Mouse (Mus musculus): Measurements from ENCODE around the gene Ablim1.

Ablim1 gene

DNA sequence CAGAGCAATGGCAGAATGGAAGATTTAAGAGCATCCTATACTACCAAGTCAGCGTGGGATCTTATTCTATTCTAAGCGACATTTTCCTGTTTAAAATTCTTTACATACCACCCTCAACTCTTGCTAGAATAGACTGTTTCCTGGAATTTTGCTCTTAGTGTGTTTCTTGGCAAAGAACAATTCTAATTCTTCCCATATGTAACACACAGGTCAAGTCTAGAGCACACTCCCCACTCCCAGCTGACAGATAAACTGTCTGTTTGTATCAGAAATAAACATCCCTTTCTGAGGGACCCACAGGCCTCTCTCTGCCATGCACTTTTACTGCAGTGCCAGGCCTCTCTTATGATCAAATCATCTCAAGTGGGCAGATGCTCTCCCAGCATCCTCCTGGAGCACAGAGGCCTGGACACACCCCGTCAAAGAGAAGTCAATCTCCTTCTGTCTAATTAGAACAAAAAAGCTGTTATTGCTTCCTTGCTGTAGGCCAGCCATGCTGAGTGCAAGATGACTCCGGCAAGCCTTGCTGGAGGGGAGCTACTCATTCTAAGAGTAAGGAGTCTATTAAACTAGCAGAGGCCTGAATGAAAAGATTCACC is 211.3 kb downstream of the Ablim1 start:
- DNase-seq (ENCODE audit: low read depth, low spot score): no peak

DNA sequence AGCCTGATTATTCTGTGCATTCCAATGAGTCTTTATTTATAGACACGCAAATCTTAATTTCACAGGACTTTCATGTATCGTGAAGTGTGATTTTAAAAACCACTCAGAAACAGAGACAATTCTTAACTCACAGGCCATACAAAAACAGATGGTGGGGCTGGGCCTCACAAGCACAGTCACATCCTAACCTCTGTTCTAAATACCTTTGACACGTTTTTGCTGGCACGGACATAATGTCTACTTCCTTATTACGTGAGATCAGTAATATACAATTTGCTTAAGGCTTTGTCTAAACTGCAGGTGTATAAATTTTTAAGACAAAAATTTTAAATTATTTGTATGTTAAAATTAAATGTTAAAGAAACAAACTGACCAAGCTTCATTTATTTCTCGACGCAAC is 212.7 kb downstream of the Ablim1 start:
- DNase-seq (ENCODE audit: low read depth, low spot score): no peak

DNA sequence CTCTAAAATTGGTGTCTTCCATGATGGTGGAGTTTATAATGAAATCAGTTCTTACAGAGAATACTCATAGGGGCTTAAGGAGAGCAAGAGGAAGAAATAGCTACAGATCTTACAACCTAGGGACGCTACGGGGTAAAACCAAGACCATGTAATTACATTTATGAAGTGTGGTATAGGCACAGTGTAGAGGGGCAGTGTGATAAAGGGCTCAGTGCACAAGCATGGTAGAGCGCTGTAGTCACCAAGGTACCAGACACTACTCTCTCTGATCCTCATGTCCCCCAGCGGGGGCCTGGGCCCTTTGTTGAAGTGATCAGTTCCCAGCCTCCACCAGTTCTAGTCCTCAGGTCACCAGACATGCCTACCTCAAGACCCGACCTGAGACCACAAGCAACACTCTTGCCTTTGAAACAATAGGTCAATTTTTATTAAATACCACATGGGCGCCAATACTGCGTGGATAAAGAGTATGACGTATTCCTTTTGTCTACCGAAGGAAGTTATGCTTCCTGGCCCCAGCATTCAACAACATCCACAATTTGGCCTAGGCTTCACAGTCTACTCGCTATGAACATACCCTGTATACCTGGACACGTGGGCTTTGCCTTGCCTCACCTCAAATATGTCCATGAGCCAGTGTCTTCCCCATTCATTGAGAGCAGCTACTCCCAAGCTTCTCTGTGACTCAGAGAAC is 213.8 kb downstream of the Ablim1 start:
- DNase-seq (ENCODE audit: low read depth, low spot score): no peak

DNA sequence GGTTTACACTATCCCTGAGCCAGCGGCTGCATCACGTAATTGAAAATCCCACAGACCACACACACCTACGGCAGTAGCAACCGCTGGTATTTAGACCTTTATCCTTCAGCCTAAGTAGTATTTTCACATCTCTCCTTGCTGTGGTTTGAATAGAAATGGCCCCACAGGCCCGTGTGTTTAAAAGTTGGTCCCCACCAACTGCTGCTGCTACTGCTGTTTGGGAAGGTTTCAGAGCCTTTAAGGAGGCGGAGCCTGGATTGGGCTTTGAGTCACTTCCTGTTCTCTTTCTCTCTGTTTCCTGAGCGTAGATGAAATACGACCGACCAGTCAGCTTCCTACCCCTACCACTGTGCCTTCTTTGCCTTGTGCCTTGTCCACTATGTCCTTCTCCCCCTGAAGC is 214.7 kb downstream of the Ablim1 start:
- DNase-seq (ENCODE audit: low read depth, low spot score): no peak

DNA sequence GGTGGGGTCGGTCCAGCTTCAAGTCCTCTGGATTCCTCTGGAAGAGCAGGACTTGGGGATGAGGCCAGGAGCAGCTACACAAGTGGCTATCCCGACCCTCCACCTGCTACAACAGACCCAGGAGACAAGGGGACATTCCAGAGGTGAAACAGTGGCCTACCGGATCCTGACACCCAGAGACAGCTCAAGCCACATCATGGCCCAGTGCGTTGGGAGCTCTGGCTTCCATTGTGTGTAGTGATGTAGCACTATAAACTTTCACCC is 215.7 kb downstream of the Ablim1 start:
- DNase-seq (ENCODE audit: low read depth, low spot score): no peak

DNA sequence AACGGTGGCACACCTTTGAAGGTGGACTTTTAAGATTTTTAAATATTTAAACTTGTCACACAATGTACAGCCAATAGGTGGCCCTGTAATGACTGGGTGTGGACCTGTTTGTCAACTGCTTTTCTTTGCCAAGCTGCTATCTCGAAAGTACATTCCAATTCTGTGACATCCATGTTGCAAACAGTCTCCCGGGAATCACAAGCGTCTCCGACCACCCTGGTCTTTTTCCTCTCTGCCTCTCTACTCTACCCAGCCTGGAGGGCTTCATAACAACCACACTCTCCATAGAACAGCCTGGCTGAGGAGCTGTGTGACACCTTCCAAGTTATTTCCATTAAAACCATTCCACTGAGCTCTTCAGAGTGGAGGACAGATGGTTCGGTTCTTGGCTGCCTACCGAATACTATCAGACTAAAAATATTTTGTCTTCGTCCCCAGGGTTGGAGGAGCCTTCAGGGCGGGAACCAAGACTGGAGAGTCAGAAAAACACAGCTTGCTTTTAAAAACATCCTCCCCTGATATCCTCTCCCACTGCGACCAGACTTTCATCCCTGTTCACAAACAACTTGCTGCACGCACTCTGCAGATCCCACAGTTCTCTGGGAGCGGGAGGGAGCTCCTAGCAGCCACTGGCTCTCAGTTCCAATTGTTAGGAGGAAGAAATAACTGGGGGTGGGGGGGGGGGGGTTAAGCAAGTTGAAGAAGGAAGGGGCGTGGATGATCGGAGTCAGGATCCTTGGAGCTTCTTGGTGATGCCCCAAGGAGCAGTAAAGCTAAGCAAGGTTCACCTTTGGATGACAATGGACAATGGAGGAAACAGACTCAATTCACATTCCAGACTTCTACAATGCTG is 216.3 kb downstream of the Ablim1 start:
- DNase-seq (ENCODE audit: low read depth, low spot score): no peak

DNA sequence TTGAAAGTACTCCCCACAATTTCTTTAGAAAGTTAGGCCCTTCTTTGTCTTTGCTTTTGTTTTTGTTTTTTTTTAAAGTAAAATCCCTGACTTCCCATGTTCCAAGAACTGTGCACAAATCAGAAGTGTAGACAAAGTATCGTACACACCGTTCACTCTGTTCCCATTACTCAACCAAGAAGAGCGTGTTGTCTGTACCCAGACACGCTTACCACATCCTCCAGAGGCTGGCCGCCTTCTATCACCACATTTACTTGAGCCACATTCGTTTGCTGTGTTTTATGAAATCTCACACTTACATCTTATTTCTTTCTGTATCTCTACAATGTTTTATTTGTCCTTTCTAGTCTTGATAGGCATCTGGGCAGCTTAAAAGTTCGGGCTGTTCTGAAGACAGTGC is 219.4 kb downstream of the Ablim1 start:
- no peak for DNase-seq (ENCODE audit: low read depth, low spot score)

DNA sequence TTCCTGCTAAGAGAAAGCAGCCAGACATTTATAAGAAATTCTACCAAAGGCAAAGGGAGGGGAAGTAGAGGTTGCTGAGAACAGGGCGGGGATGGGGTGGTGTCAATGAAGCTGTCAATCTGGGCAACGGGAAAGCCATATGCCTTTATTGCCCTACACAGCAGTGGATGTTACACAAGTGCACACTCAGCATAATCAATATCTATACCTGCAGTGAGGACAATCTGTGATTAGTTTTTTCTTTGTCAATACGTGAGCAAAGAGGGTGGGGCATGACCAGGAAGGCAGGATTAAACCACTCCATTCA is 221.1 kb downstream of the Ablim1 start:
- DNase-seq (ENCODE audit: low read depth, low spot score): no peak

DNA sequence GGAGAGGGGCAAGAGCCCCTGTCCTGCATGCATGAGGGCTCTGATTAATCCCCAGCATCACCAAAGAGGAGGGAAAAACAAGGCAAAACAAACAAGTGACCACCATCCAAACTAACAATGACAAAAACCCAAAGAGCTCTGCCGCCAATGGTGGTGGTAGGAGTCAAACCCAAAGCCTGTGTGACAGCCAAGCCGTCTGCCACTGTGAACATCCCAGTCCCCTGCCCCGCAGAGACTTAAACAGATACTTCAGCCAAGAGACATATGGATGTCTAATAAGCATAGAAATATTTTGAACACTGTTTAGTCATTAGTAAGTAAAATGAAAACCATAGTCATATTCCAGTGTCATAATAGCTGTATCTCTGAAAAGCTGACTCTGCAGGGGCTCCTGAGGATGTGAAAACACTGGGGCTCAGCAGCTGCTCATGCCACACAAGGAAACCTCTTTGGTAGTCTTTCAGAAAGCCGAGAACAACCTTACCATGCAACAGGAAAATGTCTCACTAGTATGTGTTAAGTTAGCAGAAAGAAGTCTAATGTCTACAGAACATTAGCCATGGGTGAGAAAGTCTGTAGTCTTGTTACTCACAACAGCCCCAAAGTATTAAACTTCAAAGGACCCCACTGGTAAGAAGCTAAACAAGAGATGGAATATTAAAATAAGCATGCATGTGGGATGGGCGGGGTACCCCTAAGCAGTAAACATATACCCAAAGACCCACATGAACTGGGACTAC is 221.6 kb downstream of the Ablim1 start:
- DNase-seq (ENCODE audit: low read depth, low spot score): no peak

DNA sequence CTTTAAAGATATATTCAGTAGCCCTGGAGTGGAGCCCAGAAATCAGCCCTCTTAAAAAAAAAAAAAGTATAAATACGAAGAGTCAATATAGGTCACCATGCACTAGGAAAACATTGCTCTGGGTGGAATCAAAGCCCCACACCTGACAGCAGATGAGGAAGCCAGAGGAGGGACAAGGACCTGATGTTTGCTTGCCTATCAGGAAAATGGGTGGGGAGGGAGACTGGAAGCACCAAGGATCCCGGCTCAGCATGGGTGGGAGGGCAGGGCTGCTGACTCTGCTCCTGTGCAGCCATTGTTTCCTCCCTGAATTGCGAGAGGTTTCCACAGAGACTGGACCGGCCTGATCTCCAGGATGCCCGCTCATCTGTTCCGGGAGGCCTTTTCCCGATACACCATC is 223.4 kb downstream of the Ablim1 start:
- DNase-seq (ENCODE audit: low read depth, low spot score): no peak

DNA sequence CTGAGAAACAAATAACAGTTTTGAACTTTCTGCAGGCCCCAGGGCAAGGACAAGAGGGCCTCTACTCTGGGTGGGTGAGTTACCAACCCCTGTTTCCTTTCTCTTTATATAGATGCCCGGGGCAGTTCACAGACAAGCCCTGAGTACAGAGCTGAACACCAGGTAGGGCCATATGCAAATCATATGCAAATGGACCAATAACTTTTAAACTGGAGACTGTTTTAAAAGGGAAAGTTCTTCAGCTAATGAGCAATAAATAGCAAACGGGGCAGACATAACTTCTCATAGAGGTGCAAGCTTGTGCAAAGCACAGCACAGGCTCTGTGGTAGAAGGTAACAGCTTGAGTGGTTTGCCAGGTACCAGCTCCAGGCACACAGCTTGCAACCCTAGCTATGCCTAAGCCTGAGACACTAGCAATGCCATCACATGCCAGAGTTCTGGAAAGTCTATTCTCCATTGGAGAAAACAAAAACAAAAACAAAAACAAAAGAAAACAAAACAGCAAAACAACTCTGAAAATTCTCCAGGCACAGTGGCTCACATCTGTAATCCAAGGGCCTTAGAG is 225.8 kb downstream of the Ablim1 start:
- DNase-seq (ENCODE audit: low read depth, low spot score): no peak

DNA sequence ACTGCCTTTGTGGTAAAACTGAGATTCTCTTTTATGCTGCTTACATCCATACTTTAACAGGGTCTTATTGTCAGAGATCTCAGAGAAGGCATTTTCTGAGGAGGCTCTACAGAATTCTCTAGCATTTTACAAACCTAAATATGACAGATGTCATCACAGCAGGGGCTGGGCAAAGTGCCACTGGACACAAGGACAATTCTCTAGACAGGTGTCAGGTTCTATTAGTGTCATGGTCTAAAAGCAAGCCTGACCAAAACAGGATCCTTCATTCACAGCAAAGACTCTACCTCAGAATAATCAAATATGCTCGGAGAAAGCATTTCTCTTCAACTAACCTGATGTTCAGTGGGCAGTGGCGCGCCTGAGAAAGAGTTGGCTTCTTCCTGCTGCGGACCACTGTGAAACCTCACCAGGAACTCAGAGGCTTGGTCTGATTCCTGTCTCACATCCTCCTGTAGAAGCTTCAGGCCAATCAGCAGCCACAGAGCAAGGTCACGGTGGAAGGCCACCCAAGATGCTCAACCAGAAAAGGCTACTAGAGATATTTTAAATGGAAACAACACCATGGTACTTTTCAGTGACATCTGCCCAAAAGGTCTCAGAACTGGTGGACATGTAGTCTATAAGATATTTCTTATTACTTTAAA is 230.1 kb downstream of the Ablim1 start:
- no peak for DNase-seq (ENCODE audit: low read depth, low spot score)

DNA sequence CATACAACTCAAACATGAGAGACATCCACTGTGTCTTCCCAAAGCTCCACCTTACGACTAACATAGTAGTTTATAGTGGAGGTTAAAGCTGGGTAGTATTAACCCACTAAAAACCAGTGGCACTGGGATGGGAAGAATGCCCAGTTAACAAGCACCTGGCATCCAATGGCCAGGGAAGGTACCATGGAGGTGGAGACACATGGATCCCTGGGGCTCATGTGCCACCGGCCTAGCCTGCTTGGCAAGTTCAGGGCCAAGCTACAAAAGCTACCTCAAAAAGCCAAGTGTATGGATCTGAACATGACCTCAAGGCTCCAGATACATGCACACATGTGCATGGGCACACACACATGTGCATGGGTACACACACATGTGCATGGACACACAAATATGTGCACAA is 230.8 kb downstream of the Ablim1 start:
- DNase-seq (ENCODE audit: low read depth, low spot score): no peak

DNA sequence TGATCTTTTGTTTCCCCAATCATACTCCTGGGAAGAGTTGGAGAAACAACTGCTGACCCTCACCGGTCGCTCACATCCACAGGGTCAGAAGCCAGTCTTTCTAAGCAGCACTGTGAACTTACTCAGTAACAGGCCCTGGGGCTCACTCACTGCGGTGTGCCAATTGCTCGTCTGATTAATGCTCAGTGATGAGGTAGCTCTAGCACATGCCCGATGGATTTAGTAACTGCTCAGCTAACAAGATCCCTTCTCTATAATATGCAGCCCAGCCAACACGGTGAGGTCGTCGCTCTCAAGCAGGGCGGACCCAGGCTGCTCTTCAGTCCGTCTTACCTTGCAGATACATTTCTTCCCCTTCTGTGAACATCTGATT is 231.6 kb downstream of the Ablim1 start:
- no peak for DNase-seq (ENCODE audit: low read depth, low spot score)

DNA sequence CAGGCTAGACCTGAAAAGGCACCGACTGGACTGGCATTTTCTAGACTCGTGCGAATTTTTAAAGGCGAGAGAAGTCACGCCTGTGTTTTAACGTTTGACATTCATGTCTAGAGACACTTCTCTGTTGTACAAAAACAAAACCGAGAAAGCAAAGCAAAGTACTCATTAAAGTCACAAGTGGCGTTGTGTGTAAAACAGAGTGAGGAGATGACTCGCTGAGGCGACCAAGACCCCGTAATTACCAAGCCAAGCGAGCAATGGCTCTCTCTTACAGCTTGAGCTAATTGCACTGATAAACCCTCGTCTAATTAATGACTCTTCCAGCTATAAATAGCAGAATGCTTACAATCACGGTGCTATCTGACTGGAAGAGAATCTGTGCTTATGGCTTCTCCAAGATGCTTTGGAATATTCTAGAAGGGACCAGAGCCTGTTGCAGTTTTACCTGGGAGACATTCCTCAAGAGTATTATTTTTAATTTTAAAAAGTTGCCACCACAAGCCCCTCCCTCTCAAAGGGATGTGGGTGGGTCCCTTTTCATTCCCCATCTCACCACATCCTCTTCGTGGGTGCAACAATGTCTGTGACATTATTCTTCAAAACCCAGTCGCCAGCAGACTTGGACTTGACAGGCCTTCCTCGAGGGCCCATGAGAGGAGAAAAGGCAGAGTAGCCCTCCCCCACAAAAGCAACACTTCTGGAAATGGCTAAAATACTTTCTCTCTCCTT is 232.1 kb downstream of the Ablim1 start:
- DNase-seq (ENCODE audit: low read depth, low spot score): no peak

DNA sequence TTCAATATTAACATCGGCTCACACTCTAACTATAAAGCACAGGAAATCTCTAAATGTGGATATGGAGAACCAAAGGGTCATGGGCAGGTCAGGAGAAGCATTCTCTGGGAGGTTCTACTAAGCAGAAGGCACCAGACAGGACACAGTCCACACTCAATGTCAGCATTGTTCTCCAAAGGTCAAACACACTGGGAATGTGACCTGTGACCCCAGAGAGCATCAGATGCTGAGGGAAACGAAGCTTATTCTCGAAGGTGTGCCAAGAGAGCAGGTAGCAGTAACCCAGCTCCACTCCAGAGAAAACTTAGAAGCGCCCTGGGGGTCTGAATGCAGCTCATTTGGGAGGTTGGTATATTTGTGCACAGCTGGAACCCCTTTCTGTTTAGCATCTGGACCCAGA is 233.2 kb downstream of the Ablim1 start:
- no peak for DNase-seq (ENCODE audit: low read depth, low spot score)

DNA sequence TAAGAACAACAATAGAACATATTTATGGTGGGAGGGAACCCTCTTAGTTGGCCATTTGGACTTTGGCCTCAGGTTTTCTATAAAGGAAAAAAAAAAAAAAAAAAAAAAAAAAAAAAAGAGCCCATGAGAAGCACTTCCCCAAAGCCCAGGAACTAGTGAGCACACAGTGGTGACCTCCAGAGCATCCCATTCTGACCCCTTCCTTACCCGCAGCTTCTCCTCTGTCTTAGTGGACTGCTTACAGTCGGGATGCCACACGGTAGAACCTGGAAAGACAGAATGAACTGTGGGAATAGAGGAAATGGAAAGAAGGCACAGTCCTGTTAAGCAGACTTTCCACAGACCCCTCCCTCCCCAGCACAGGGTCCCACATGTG is 235.1 kb downstream of the Ablim1 start:
- no peak for DNase-seq (ENCODE audit: low read depth, low spot score)

DNA sequence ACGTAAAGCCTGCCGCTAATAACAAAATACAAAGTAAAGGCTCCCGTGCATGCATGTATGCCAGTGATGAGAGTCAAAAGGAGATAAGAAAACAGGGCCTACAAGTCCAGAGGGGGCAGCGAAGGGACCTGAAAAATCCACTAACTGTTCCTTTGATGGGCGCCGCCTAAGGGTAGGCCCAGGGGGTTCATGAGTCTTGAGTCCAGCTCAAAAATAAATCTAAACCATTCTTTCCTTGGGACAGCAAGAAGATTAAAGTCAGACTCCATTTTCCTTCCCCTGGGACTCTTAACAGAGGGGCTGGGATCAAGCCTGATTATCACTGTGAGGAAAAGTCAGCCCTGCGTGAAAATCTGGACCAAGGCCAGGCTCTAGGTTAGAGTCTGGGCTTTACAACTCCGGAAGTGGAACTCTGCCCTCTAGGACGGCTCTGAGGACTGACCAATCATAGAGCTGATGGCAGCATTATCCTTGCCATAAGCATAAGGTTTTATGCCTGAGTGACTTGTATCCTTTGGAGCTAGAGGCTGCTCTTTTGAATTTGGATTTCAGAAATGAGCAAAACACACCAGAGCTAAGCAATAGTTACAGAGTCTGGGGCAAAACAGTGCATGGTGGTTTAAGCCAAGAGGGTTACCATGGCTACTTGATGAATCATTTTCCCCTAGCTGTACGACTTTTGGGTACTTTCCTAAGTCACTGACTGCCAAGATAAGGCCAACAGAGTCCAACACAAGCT is 235.7 kb downstream of the Ablim1 start:
- no peak for DNase-seq (ENCODE audit: low read depth, low spot score)

DNA sequence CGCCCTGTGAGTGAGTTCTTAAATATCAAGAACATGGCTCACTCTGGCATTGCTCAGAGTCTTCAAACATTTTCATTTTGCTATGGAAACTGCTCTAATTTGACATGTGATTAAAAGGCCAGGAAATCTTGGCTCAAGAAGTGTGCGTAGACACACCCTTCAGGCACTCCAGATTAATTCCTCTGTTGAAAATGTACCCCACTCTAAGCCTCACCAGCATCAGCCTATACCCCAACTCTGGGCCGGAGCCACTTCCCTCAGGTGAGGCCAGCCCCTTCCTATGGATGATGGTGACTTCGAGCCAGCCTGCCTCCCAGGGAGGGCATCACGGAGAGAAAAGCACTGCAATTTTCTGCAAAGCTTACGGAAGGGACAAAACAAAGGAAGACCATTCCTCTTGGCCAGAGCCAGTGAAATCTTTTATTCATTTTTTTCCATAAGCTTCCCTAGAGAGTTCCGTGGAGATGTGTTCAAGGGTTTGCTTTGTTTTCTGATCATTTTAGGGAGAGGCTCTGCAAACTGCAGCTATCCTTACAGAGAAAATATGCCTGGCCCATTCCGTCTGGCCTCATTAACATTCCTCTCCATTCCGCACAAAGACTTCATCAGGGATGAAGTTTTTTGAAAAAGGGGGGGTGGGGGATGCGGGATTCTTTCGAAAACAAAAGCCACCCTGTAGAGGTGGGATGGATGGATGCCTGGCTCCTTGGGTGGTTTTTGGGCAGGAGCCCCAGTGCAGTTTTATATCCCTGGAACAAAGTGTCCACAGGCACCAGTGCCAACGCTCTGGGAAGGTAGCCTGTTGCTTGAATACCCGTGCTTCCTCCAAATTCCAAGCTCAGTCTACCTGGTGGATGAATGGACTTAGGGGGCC is 236.7 kb downstream of the Ablim1 start:
- DNase-seq (ENCODE audit: low read depth, low spot score): no peak

DNA sequence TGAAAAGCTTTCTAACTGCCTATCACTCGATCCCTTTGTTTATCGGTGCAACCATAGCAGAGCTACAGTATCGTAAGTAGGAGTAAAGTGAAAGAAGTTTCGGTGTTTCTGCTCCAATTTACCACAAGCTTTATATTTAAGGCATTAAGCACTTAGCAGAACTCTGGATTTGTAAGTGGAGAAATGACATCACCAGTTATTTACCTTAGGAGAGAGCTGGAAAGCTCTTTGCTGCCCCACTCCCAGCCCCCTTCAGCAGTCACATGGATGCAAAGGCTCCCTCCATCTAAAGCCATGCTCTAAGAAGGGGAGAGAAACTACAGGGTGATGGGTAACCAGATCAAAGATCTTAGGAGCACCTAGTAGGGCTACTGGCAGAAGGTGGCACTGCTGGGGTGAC is 241.3 kb downstream of the Ablim1 start:
- no peak for DNase-seq (ENCODE audit: low read depth, low spot score)
